ENCODE assay signal across 9 mouse cellular contexts in the genomic region with DNA sequence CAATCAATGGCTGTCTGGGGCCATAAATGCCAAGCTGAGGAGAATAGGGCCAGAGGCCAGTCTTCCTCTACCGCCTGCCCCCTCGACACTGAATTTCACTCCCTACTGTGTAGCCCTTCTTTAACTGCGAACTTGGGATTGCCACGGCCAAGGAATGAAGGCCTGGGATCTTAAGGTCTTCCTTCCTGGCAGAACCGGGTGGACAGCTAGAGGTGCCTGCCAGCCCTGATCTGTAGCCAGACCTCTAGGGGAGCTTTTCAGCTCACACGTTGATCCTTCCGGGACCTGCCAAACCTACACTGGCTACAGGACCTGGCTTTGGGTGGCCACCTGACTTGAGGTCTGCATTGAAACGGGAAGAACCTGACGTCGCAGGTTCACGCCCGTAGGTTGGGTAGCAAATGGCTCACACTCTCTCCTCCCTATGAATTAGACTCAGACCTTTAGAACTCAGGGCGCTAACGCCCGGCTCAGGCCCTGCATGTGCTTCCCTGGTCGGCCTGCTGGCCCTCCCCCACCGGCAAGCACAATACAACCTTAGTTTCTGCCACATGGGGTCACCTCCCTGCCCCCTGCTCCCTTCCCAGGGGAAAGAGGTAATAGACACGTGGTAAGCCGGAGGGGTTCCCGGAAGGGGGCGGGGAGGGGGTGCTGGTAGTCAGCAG. TPM values are rescaled to one million over a fixed set of nuclear protein-coding genes. Genes with fewer than 3 reads are reported as not detected.
DNase-seq lines count a peak whose midpoint lies in the region; ATAC-seq and TF ChIP-seq lines count a peak whose summit lies in the region.
"Had no signal": no experiment of that assay in that cellular context is flagged by ENCODE, and none has a peak within 500 bp of the region (broad histone marks: within the 10 kb centered on the region; RNA-seq: fewer than 3 reads in every experiment).

No protein-coding gene starts in this region.

- H3K4me2 ChIP-seq in forebrain, embryonic 15.5 days (replicated peaks), result peak overlapping the region; percentile 48
- H3K4me2 ChIP-seq in liver, embryonic 14.5 days (ENCODE audit: low read depth), result peak overlapping the region; percentile 34

- no peak for TF ChIP-seq POLR2A in thymus, adult 2 months (IDR thresholded peaks at IDR 0.05; ENCODE audit: control insufficient read depth, extremely low read depth, insufficient read depth, low read length, poor library complexity)

- H3K36me3 ChIP-seq in thymus, adult 2 months (ENCODE audit: control insufficient read depth, insufficient read depth, low read length), result no peaks in the 10 kb centered on the region
- H3K36me3 ChIP-seq in forebrain, embryonic 15.5 days, result no peaks in the 10 kb centered on the region
- no peaks in the 10 kb centered on the region for H3K36me3 ChIP-seq in liver, embryonic 14.5 days (replicated peaks; ENCODE audit: control insufficient read depth, insufficient read depth, low read depth)

- no peak for ATAC-seq in forebrain, embryonic 15.5 days (replicated peaks)
- ATAC-seq in liver, embryonic 14.5 days (ENCODE audit: insufficient read depth), result peak; percentile 31; the same call in 1 of the 2 replicates
- no peak for ATAC-seq in granulocyte monocyte progenitor cell, adult 5-6 weeks (replicated peaks; ENCODE audit: poor library complexity, severe bottlenecking)
- ATAC-seq: activated CD4-positive, CD25-positive, alpha-beta regulatory T cell, adult 4 months had no signal

- no peak for TF ChIP-seq EP300 in liver, embryonic 14.5 days (IDR thresholded peaks at IDR 0.05; ENCODE audit: low read depth)

- no peaks in the 10 kb centered on the region for H3K4me1 ChIP-seq in thymus, adult 2 months (replicated peaks; ENCODE audit: control insufficient read depth, insufficient read depth, low read length)
- H3K4me1 ChIP-seq in forebrain, embryonic 15.5 days, result peaks cover 31% of the 10 kb centered on the region
- H3K4me1 ChIP-seq in liver, embryonic 14.5 days (replicated peaks; ENCODE audit: control insufficient read depth in 2 of 2, insufficient read depth in 2 of 2, low read length in 1 of 2), result no peaks in the 10 kb centered on the region; a peak in 1 of 4 replicates

- DNase-seq in thymus, adult 2 months, result no peak
- no peak for DNase-seq in thymus, postnatal 4 days
- no peak for DNase-seq in liver, embryonic 14.5 days (ENCODE audit: low read depth in 3 of 3, low spot score in 3 of 3)
- DNase-seq in spleen, postnatal 10 days (ENCODE audit: low spot score in 2 of 2), result no peak
- no peak for DNase-seq in ovary, postnatal 14 days (ENCODE audit: low spot score)

- 9% methylated on average over 21 of the region's 21 CpGs for WGBS in thymus, adult 2 months
- WGBS in forebrain, embryonic 15.5 days, result 5% methylated on average over 21 of the region's 21 CpGs
- WGBS in liver, embryonic 14.5 days (ENCODE audit: insufficient replicate concordance), result 8% methylated on average over 21 of the region's 21 CpGs

- 0 out of 2 replicates have a peak overlapping the region, but pooled peaks have one; percentile 0 for H3K9ac ChIP-seq in forebrain, embryonic 15.5 days (replicated peaks)
- H3K9ac ChIP-seq in liver, embryonic 14.5 days (replicated peaks), result no peak overlapping the region

- no peak overlapping the region for H3K4me3 ChIP-seq in thymus, adult 2 months (ENCODE audit: control insufficient read depth, insufficient read depth, low read length)
- peak overlapping the region; percentile 30 for H3K4me3 ChIP-seq in forebrain, embryonic 15.5 days
- peak overlapping the region; percentile 12 to 28; a peak in 3 of 4 replicates for H3K4me3 ChIP-seq in liver, embryonic 14.5 days (ENCODE audit: insufficient read depth in 1 of 2, low read depth in 2 of 2, low read length in 2 of 2)

- peak; percentile 14; the same call in 1 of the 2 replicates for TF ChIP-seq CTCF in thymus, adult 2 months (IDR thresholded peaks at IDR 0.05; ENCODE audit: borderline replicate concordance, control insufficient read depth, extremely low read depth, insufficient read depth, low read length, poor library complexity)
- no peak for TF ChIP-seq CTCF in liver, embryonic 14.5 days (IDR thresholded peaks at IDR 0.05; ENCODE audit: low read depth)

- H3K27me3 ChIP-seq in thymus, adult 2 months (ENCODE audit: control insufficient read depth, insufficient read depth, low read length), result peaks cover 17% of the 10 kb centered on the region
- H3K27me3 ChIP-seq in forebrain, embryonic 15.5 days, result peaks cover 39% of the 10 kb centered on the region
- H3K27me3 ChIP-seq in liver, embryonic 14.5 days (ENCODE audit: control insufficient read depth, insufficient read depth, low read length), result peaks cover 47% of the 10 kb centered on the region

- no peak overlapping the region for H3K27ac ChIP-seq in thymus, adult 2 months (ENCODE audit: control insufficient read depth, insufficient read depth, low read length)
- H3K27ac ChIP-seq in forebrain, embryonic 15.5 days (replicated peaks), result no peak overlapping the region
- H3K27ac ChIP-seq in liver, embryonic 14.5 days, result no peak overlapping the region

- no peaks in the 10 kb centered on the region for H3K9me3 ChIP-seq in forebrain, embryonic 15.5 days
- H3K9me3 ChIP-seq in liver, embryonic 14.5 days (ENCODE audit: control insufficient read depth, low read length), result no peaks in the 10 kb centered on the region

RNA-seq across cellular contexts. Expression of a gene that starts 1.3 kb away (rescaled TPM):
- polyA plus RNA-seq in thymus, adult 2 months (2012; rRNA removed), result 0.03 TPM in 2 replicates
- polyA plus RNA-seq in forebrain, embryonic 15.5 days (2015; fragmentation: Nextera tagmentation; extraction: Ambion mirVana), result not detected in 2 replicates
- polyA plus RNA-seq in liver, embryonic 14.5 days (2012; rRNA removed), result 0.70 and 0.95 TPM in 2 replicates
- 0.28 and 0.42 TPM in 2 replicates for polyA plus RNA-seq in liver, embryonic 14.5 days (2014; fragmentation: Nextera tagmentation; extraction: Ambion mirVana)
- total RNA-seq in granulocyte monocyte progenitor cell, adult 5-6 weeks (2014; fragmentation: Nextera tagmentation), result 2.1 and 13.9 TPM in 2 replicates
- total RNA-seq in granulocyte monocyte progenitor cell, adult 5-6 weeks (2017), result 4.0 and 10.5 TPM in 2 replicates
- polyA plus RNA-seq: activated CD4-positive, CD25-positive, alpha-beta regulatory T cell, adult 4 months; lung, embryonic 16.5 days had no signal

RNA-seq across cellular contexts. Expression of a gene that starts 16.6 kb away (rescaled TPM):
- polyA plus RNA-seq in thymus, adult 2 months (2012; rRNA removed), result 32.1 and 33.2 TPM in 2 replicates
- 52.8 and 56.7 TPM in 2 replicates for polyA plus RNA-seq in forebrain, embryonic 15.5 days (2015; fragmentation: Nextera tagmentation; extraction: Ambion mirVana)
- polyA plus RNA-seq in liver, embryonic 14.5 days (2012; rRNA removed), result 10.5 and 13.3 TPM in 2 replicates
- 16.8 and 17.8 TPM in 2 replicates for polyA plus RNA-seq in liver, embryonic 14.5 days (2014; fragmentation: Nextera tagmentation; extraction: Ambion mirVana)
- 45.3 and 57.1 TPM in 2 replicates for total RNA-seq in granulocyte monocyte progenitor cell, adult 5-6 weeks (2014; fragmentation: Nextera tagmentation)
- 22.8 and 24.8 TPM in 2 replicates for total RNA-seq in granulocyte monocyte progenitor cell, adult 5-6 weeks (2017)

RNA-seq across cellular contexts. Expression of a gene that starts 36.3 kb away (rescaled TPM):
- 4.9 and 5.3 TPM in 2 replicates for polyA plus RNA-seq in thymus, adult 2 months (2012; rRNA removed)
- not detected in 2 replicates for polyA plus RNA-seq in forebrain, embryonic 15.5 days (2015; fragmentation: Nextera tagmentation; extraction: Ambion mirVana)
- polyA plus RNA-seq in liver, embryonic 14.5 days (2012; rRNA removed), result 0.03 and 0.06 TPM in 2 replicates
- polyA plus RNA-seq in liver, embryonic 14.5 days (2014; fragmentation: Nextera tagmentation; extraction: Ambion mirVana), result not detected in 2 replicates
- not detected in 2 replicates for total RNA-seq in granulocyte monocyte progenitor cell, adult 5-6 weeks (2014; fragmentation: Nextera tagmentation)
- not detected in 2 replicates for total RNA-seq in granulocyte monocyte progenitor cell, adult 5-6 weeks (2017)
- polyA plus RNA-seq: lung, embryonic 16.5 days had no signal

RNA-seq across cellular contexts. Expression of a gene that starts 43.3 kb away (rescaled TPM):
- 4.4 and 5.7 TPM in 2 replicates for polyA plus RNA-seq in thymus, adult 2 months (2012; rRNA removed)
- polyA plus RNA-seq in forebrain, embryonic 15.5 days (2015; fragmentation: Nextera tagmentation; extraction: Ambion mirVana), result 1.0 and 1.8 TPM in 2 replicates
- 0.23 TPM in 2 replicates for polyA plus RNA-seq in liver, embryonic 14.5 days (2012; rRNA removed)
- 0.42 and 0.67 TPM in 2 replicates for polyA plus RNA-seq in liver, embryonic 14.5 days (2014; fragmentation: Nextera tagmentation; extraction: Ambion mirVana)
- total RNA-seq in granulocyte monocyte progenitor cell, adult 5-6 weeks (2014; fragmentation: Nextera tagmentation), result 0.38 and 1.3 TPM in 2 replicates
- not detected in 2 replicates for total RNA-seq in granulocyte monocyte progenitor cell, adult 5-6 weeks (2017)

RNA-seq across cellular contexts. Expression of a gene that starts 48.9 kb away (rescaled TPM):
- 96.2 and 110 TPM in 2 replicates for polyA plus RNA-seq in thymus, adult 2 months (2012; rRNA removed)
- polyA plus RNA-seq in forebrain, embryonic 15.5 days (2015; fragmentation: Nextera tagmentation; extraction: Ambion mirVana), result 2,070 and 2,100 TPM in 2 replicates
- 120 and 233 TPM in 2 replicates for polyA plus RNA-seq in liver, embryonic 14.5 days (2012; rRNA removed)
- 665 and 670 TPM in 2 replicates for polyA plus RNA-seq in liver, embryonic 14.5 days (2014; fragmentation: Nextera tagmentation; extraction: Ambion mirVana)
- total RNA-seq in granulocyte monocyte progenitor cell, adult 5-6 weeks (2014; fragmentation: Nextera tagmentation), result 1,589 and 1,765 TPM in 2 replicates
- 943 and 964 TPM in 2 replicates for total RNA-seq in granulocyte monocyte progenitor cell, adult 5-6 weeks (2017)
